Mouse (Mus musculus) thymus, postnatal 0 days (tissue): ENCODE results near the gene Atp2b2. TPM values are rescaled to one million over a fixed set of nuclear protein-coding genes. Genes with fewer than 3 reads are reported as not detected.

Experiments
- DNase-seq: peaks from one replicate; pipeline ENCODE4 v3.0.0-alpha.2; 2015; ENCODE audit warnings: low spot score
- polyA plus RNA-seq: library from polyadenylated mRNA; unstranded; fragments of >200 nt; fragmentation: Nextera tagmentation; extraction: Ambion mirVana; gene quantifications from 2 replicates; pipeline ENCODE4 v1.2.1, GENCODE M21; 2015

Gene Atp2b2
- polyA plus RNA-seq, 1 experiment from 2014 or later, result 0.21 TPM

- no peak for DNase-seq
These were observed 184.1 kb downstream of the Atp2b2 start for GRCm38 (mm10) chr6:113858317-113858716.

GRCm38 (mm10) chr6:113857310-113857873 lies 185.0 kb downstream of the Atp2b2 start:
- DNase-seq, result no peak

DNA sequence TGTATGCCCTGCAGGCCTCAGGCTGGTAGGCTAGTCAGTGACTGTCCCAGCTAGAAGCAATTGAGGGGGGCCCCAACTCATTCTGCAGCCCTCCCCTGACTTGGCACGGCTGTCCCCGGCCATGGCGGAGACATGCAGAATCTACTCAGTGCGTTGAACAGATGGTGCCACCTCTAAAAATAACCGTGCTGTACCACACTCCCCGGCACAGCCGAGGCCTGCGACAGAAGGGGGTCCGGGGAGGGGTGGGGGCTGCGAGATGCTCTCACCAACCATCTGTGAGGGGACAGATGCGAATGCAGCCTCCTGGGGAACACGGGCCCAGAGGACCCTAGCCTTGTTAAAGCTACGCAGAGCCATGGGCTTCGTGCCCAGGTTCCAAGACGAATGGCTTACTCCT lies 185.6 kb downstream of the Atp2b2 start:
- no peak for DNase-seq

DNA sequence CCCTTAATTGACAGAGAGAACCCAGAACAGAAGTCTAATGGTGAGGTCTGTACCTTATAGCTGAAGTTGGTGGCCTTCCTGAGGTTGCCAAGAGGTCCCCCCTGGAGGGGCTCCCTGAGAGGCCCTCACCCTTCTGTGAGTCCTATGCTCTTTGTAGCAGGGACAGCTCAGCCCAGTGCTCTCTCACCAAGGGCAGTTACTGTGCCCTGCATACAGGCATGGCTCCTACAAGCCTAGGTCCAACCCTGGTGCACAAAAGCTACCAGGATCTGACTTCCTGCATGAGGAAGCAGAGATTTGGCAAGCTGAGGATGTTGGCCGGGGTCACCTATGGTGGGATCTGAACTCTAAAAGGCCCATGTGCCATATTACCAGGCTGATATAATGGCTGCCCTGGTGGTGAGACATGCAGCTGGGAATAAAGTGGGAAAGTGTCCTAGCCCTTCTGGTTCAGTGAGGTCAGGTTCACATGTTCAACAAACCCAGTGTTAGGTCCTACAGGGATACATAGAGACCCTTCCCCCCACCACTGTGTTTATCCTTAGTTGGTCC lies 186.2 kb downstream of the Atp2b2 start:
- DNase-seq, result no peak

- DNase-seq, result no peak
These were observed 186.8 kb downstream of the Atp2b2 start for GRCm38 (mm10) chr6:113855581-113855980.

- DNase-seq, result peak; percentile 28
These were observed 190.1 kb downstream of the Atp2b2 start for GRCm38 (mm10) chr6:113852318-113852717.

DNA sequence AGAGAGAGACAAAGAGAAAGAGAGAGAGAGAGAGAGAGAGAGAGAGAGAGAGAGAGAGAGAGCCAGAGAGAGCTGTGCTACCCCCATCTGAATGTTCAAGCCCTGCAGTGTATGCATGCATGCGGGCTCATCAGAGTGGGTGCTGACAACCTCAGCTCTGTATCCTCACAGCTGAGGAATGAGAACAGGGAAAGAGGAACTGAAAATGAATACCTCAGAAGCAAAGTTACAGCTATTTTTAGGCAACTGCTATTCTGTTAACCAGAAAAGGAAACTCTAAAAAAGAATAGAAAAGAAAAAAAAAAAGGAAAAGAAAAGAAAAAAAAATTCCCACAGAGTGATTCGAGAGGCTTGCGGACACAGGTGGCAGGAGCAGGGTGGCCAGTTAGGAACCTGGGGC lies 192.6 kb downstream of the Atp2b2 start:
- DNase-seq, result no peak

GRCm38 (mm10) chr6:113848655-113849054 lies 193.8 kb downstream of the Atp2b2 start:
- no peak for DNase-seq

DNA sequence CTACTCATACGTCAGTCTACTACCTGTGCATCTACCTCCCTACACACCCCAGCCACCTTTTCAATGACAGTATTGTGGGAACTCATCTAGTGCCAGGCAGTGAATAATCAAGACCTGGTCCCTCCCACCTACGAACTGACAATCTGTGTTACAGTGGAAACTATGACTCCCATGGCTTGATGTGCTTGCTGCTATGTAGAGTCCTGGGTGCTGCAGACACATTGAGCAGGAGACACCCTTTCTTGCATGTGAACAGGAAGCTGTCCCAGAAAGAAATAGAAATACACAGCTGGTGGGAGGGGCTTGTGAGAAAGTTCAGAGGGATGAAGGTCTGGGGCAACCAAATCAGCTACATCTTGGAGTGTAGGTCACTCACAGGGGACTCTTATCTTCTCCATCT lies 195.3 kb downstream of the Atp2b2 start:
- DNase-seq, result no peak

DNA sequence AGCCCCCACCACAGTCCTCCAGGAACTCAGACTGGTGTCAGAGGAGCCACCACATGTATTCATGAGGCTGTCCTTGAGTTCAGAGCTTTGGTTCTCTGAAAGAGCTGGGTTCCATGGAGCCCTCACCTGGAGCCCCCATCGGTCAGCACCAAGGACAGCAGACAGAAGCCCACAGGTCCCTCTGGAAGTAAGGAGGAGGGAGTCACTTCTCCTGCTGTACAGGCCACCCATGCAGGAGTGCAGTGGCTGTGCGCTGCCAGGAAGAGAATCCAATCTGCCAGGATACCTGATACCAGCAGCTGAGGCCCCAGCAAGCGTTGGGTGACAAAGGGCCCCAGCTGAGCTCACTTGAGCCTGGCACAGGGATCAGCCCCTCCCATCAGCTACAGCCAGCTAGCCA lies 199.2 kb downstream of the Atp2b2 start:
- DNase-seq, result no peak

GRCm38 (mm10) chr6:113838493-113838892 lies 203.9 kb downstream of the Atp2b2 start:
- no peak for DNase-seq

- DNase-seq, result no peak
These were observed 204.7 kb downstream of the Atp2b2 start for GRCm38 (mm10) chr6:113837740-113838139.

DNA sequence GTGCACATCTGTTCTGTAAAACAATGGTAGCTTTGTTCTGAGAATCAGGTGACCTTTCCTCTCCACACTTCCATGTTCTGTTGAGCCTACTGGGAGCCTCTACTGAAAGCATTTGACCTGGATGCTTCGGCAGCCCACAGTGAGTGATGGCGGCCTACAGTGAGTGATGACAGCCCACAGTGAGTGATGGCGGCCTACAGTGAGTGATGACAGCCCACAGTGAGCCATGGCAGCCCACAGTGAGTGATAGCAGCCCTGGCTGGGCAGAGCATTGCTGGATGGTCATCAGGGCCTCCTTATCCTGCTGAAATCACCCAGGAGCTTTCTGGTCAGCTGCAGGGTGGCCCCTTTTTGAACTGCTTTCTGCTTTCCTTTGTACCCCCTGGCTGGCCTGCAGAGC lies 205.9 kb downstream of the Atp2b2 start:
- DNase-seq, result no peak

DNA sequence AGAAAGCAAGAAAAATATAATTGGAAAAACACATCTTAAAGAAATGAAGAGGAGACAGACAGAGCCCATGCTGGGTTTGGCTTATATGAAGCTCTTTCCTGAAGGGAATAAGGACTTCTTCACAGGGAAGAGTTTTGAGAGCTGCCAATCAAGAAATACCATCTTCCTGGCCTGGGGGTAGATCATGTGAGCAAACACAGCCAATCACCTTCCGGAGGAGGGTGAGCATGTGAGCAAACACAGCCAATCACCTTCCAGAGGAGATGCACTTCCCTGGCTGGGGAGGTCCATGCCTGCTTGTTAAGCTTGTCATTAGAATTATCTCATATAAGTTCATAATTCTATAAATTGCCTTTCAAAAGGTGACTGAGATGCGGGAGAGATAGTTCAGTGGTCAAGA lies 211.9 kb downstream of the Atp2b2 start:
- DNase-seq, result no peak

DNA sequence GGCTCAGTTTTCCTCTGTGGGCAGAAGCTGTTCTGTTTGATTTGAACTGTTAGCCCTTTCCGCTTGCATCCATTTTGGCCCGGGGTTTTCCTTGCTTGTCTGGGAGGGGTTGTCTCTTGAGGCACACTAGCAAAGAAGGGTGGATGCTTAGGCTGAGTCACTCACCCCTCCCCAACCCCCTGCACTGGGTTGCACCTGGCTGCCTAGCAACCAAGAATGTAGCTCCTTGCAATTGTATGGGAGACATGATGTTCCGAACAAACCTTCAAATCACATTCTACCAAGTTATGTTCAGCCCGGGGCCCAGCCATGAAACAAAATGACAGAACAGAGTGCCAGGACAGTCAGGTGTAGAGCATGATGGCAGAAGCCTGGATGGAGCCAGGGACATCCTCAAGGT lies 215.1 kb downstream of the Atp2b2 start:
- DNase-seq, result no peak

DNA sequence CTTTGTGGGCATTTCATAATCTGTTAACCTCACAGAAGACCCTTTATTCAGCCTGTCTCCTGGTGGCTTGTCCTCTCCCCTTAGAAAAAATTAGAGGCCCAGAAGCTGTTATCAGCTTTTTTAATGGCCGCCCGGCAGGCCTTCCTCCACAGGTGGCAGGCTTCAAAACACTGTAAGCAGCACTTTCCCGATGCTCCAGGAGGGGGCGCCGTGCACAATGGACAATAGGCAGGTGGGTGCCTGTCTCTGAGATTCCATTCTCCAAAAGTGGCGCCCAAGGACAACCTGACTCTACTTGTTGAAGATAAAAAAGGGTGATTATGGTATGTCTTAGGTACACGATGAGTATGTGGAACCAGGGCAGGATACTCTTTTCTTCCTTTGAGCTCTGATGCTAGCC lies 220.0 kb downstream of the Atp2b2 start:
- peak; percentile 29 for DNase-seq

DNA sequence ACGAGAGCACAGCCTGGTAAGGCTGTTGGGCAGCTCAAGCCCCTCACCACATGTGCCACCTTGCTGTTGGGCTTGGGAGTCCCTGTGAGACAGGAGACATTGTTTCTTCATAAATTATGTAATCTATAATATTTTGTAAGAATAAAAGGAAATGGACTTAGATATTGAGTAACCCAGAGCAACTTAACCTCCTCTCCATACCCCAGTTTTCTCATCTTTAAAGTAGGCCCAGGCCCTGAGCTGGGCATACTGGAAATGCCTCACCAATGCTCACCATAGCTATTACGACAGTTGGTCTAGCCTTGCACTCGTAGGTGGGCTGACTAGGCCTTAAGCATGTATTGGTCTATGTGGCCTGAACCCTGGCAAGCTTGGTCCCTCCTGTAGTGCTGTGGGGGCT lies 225.7 kb downstream of the Atp2b2 start:
- no peak for DNase-seq

GRCm38 (mm10) chr6:113811462-113811861 lies 231.0 kb downstream of the Atp2b2 start:
- no peak for DNase-seq

DNA sequence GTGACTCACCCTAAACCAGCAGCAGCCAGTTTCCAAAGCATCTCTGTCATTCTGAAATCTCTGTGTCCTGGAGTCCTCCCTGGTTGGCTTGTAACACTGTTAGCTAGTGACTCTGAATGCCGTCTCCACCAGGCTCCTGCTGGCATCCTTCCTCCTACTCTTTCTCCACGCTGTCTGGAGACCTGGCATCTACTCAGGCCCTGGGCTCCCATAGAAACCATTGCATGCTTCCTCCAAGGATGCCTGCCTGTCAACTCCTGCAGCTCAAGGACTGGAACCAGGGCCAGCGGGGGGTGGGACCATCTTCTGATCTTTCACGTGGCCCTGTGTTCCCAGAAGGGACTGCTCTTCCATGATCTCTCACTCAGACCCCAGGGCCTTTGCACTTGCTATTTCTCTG lies 231.7 kb downstream of the Atp2b2 start:
- DNase-seq, result no peak

- DNase-seq, result no peak
These were observed 236.2 kb downstream of the Atp2b2 start for GRCm38 (mm10) chr6:113806241-113806640.

DNA sequence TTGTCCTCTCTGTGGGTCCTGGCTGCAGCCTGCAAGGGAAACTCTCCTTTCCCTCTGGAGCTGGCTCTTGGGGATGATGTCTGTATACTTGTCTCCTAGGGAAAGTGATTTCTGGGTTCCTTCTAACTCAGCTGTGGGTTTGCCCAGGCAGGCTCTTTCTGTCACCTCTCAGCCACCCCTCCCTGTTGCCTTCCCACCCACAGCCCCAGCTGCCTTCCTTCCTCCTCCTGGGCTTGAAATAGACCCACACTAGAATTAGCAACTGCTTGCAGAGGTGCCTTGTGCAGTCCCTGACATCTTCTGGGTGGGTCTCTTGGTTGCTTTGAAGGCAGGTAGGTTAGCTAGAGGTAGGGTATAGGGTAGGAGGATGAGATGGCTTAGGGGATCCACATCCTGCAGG lies 241.2 kb downstream of the Atp2b2 start:
- DNase-seq, result no peak

- no peak for DNase-seq
These were observed 242.5 kb downstream of the Atp2b2 start for GRCm38 (mm10) chr6:113799915-113800314.

DNA sequence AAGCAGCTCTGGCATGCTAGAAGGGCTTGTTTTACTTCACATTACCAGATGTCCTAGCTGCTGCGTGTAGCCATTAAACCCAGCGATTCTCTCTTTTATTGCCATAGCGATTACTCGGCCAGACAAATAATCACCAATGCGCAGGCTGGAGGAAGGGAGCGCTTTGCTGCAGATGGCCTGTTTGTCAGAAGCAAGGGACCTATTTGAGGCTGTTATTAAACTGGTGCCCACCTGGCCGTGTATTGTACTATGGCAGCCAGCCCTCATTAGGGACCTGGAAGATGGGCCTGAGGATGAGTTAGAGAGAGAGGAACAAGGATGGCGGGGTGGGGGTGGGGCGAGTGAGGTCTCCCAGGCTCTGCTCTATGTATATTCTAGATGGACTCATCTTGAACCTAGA lies 243.1 kb downstream of the Atp2b2 start:
- no peak for DNase-seq

DNA sequence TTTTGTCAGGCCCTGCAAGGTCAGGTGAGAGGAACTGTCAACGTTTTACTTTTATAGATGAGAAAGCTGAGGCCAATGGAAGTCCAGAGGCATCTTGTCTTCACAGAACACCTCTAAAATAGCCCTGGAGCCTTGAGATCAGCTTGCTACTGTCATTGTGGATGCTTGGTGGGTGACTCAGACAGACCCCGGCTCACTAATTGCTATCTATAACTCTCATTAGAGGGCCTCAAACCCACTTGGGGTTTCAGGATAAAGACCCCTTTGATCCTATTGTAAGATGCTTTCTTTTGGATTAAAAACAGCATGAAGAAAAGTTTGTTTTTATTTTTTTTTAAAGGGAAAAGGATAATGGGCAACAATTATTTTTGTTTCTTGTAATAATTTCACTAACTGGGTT lies 243.5 kb downstream of the Atp2b2 start:
- no peak for DNase-seq
